Mouse (Mus musculus) liver, embryonic 15.5 days (tissue): Measurements from ENCODE around the gene Gtf2ird1. TPM values are rescaled to one million over a fixed set of nuclear protein-coding genes. Genes with fewer than 3 reads are reported as not detected.

Source experiments
- ATAC-seq: fragments of 200-750 bp; cut with Nextera tagmentation; 2 replicates; pipeline ENCODE4 v1.8.0; 2017; ENCODE audit warnings: moderate number of reproducible peaks, mild to moderate bottlenecking, moderate library complexity; ENCODE audit not compliant: insufficient read depth
- H3K27ac ChIP-seq: fragments of 300-500 bp; sonication (generic); replicated peaks from 2 replicates; pipeline ENCODE4 v1.5.1; 2015; ENCODE audit warnings: mild to moderate bottlenecking, inconsistent platforms
- H3K27me3 ChIP-seq: fragments of 300-500 bp; sonication (generic); 2 replicates; pipeline ENCODE4 v1.6.1; 2015; ENCODE audit warnings: mild to moderate bottlenecking, inconsistent platforms
- H3K36me3 ChIP-seq: fragments of 300-500 bp; sonication (generic); replicated peaks from 2 replicates; pipeline ENCODE4 v1.6.1; 2015; ENCODE audit warnings: moderate library complexity, mild to moderate bottlenecking, inconsistent platforms
- H3K4me1 ChIP-seq: fragments of 300-500 bp; sonication (generic); replicated peaks from 2 replicates; pipeline ENCODE4 v1.6.1; 2015; ENCODE audit warnings: inconsistent platforms
- H3K4me2 ChIP-seq: fragments of 300-500 bp; sonication (generic); 2 replicates; pipeline ENCODE4 v1.6.1; 2015; ENCODE audit warnings: moderate library complexity, mild to moderate bottlenecking, inconsistent platforms
- H3K4me3 ChIP-seq: fragments of 300-500 bp; sonication (generic); replicated peaks from 2 replicates; pipeline ENCODE4 v1.5.1; 2015; ENCODE audit warnings: mild to moderate bottlenecking, inconsistent platforms
- H3K9ac ChIP-seq: fragments of 300-500 bp; sonication (generic); 2 replicates; pipeline ENCODE4 v1.6.1; 2015; ENCODE audit warnings: moderate library complexity, mild to moderate bottlenecking, inconsistent platforms
- H3K9me3 ChIP-seq: fragments of 300-500 bp; sonication (generic); replicated peaks from 2 replicates; pipeline ENCODE4 v1.6.1; 2016; ENCODE audit warnings: inconsistent platforms
- WGBS: fragments of 180-500 bp; shearing (Covaris S2); methylation state at CpG from one replicate; pipeline ENCODE4 v1.1.7; 2015; ENCODE audit warnings: mixed read lengths; ENCODE audit not compliant: insufficient replicate concordance; 5-methylcytosine and 5-hydroxymethylcytosine counted together
- polyA plus RNA-seq: library from polyadenylated mRNA; unstranded; fragments of >200 nt; fragmentation: Nextera tagmentation; extraction: Ambion mirVana; gene quantifications from 2 replicates; pipeline ENCODE4 v1.2.1, GENCODE M21; 2015

Gene Gtf2ird1
- polyA plus RNA-seq, 1 experiment from 2014 or later: 10.2 TPM

GRCm38 (mm10) chr5:134430087-134430486 is 26.4 kb downstream of the Gtf2ird1 start:
- H3K9me3 ChIP-seq: no peaks in the 10 kb centered on the region
- no peak overlapping the region for H3K9ac ChIP-seq
- H3K36me3 ChIP-seq: no peaks in the 10 kb centered on the region
- H3K4me3 ChIP-seq: no peak overlapping the region
- H3K27ac ChIP-seq: no peak overlapping the region
- peaks cover 14% of the 10 kb centered on the region for H3K4me1 ChIP-seq
- ATAC-seq: no peak
- no peak overlapping the region for H3K4me2 ChIP-seq
- H3K27me3 ChIP-seq: no peaks in the 10 kb centered on the region
- WGBS: 71% methylated on average over 4 of the region's 4 CpGs

GRCm38 (mm10) chr5:134427664-134428063 is 28.9 kb downstream of the Gtf2ird1 start:
- Histone ChIP-seq H3K36me3 (no peaks in the 10 kb centered on the region), H3K27me3 (no peaks in the 10 kb centered on the region), H3K4me2 (no peak overlapping the region), H3K9ac (no peak overlapping the region), H3K27ac (no peak overlapping the region), H3K9me3 (no peaks in the 10 kb centered on the region), H3K4me1 (peaks cover 3% of the 10 kb centered on the region; the same call in 1 of the 2 replicates), H3K4me3 (no peak overlapping the region)
- ATAC-seq: no peak
- 82% methylated on average over 9 of the region's 9 CpGs for WGBS

- no peak overlapping the region for H3K9ac ChIP-seq
- H3K36me3 ChIP-seq: no peaks in the 10 kb centered on the region
- no peaks in the 10 kb centered on the region for H3K27me3 ChIP-seq
- no peak overlapping the region for H3K27ac ChIP-seq
- H3K4me1 ChIP-seq: no peaks in the 10 kb centered on the region; the same call in 1 of the 2 replicates
- H3K4me2 ChIP-seq: no peak overlapping the region
- ATAC-seq: no peak
- H3K9me3 ChIP-seq: no peaks in the 10 kb centered on the region
- no peak overlapping the region for H3K4me3 ChIP-seq
- 61% methylated on average over 8 of the region's 8 CpGs for WGBS
Observed at GRCm38 (mm10) chr5:134425601-134426000, 30.9 kb downstream of the Gtf2ird1 start.

- Histone ChIP-seq H3K9ac (no peak overlapping the region), H3K36me3 (no peaks in the 10 kb centered on the region), H3K27me3 (no peaks in the 10 kb centered on the region), H3K4me3 (no peak overlapping the region), H3K9me3 (no peaks in the 10 kb centered on the region), H3K4me1 (no peaks in the 10 kb centered on the region; the same call in 1 of the 2 replicates), H3K27ac (no peak overlapping the region), H3K4me2 (no peak overlapping the region)
- 73% methylated on average over 5 of the region's 5 CpGs for WGBS
- no peak for ATAC-seq
Observed at GRCm38 (mm10) chr5:134423930-134424329, 32.6 kb downstream of the Gtf2ird1 start.

- ATAC-seq: no peak
- no peak overlapping the region for H3K9ac ChIP-seq
- H3K36me3 ChIP-seq: no peaks in the 10 kb centered on the region
- H3K4me1 ChIP-seq: peaks cover 5% of the 10 kb centered on the region
- no peaks in the 10 kb centered on the region for H3K27me3 ChIP-seq
- 80% methylated on average over 6 of the region's 6 CpGs for WGBS
- no peak overlapping the region for H3K27ac ChIP-seq
- no peak overlapping the region for H3K4me3 ChIP-seq
- no peak overlapping the region for H3K4me2 ChIP-seq
- H3K9me3 ChIP-seq: no peaks in the 10 kb centered on the region
Observed at GRCm38 (mm10) chr5:134423372-134423771, 33.1 kb downstream of the Gtf2ird1 start.

GRCm38 (mm10) chr5:134422265-134422925 is 34.1 kb downstream of the Gtf2ird1 start:
- no peak overlapping the region for H3K4me3 ChIP-seq
- no peak overlapping the region for H3K9ac ChIP-seq
- H3K36me3 ChIP-seq: 0 out of 2 replicates have a peak, but pooled peaks cover 3% of the 10 kb centered on the region
- no peak for ATAC-seq
- H3K27me3 ChIP-seq: no peaks in the 10 kb centered on the region
- H3K4me1 ChIP-seq: peaks cover 5% of the 10 kb centered on the region
- H3K4me2 ChIP-seq: no peak overlapping the region
- H3K9me3 ChIP-seq: no peaks in the 10 kb centered on the region
- 75% methylated on average over 12 of the region's 12 CpGs for WGBS
- no peak overlapping the region for H3K27ac ChIP-seq

- Histone ChIP-seq H3K27ac (no peak overlapping the region), H3K9ac (no peak overlapping the region), H3K27me3 (no peaks in the 10 kb centered on the region), H3K9me3 (no peaks in the 10 kb centered on the region), H3K4me1 (peaks cover 5% of the 10 kb centered on the region), H3K36me3 (peaks cover 15% of the 10 kb centered on the region; the same call in 1 of the 2 replicates), H3K4me2 (no peak overlapping the region), H3K4me3 (no peak overlapping the region)
- WGBS: 75% methylated on average over 9 of the region's 9 CpGs
- ATAC-seq: no peak
Observed at GRCm38 (mm10) chr5:134421061-134421460, 35.5 kb downstream of the Gtf2ird1 start.

GRCm38 (mm10) chr5:134419700-134420099 is 36.8 kb downstream of the Gtf2ird1 start:
- Histone ChIP-seq H3K36me3 (peaks cover 25% of the 10 kb centered on the region), H3K4me3 (no peak overlapping the region), H3K9ac (no peak overlapping the region), H3K4me2 (no peak overlapping the region), H3K27ac (no peak overlapping the region), H3K27me3 (no peaks in the 10 kb centered on the region), H3K9me3 (no peaks in the 10 kb centered on the region), H3K4me1 (peaks cover 5% of the 10 kb centered on the region; the same call in 1 of the 2 replicates)
- WGBS: 74% methylated on average over 5 of the region's 5 CpGs
- no peak for ATAC-seq

- H3K9ac ChIP-seq: no peak overlapping the region
- WGBS: 73% methylated on average over 6 of the region's 6 CpGs
Observed at GRCm38 (mm10) chr5:134418315-134419074, 38.0 kb downstream of the Gtf2ird1 start.

GRCm38 (mm10) chr5:134412341-134412740 is 44.2 kb downstream of the Gtf2ird1 start:
- Histone ChIP-seq H3K9ac (no peak overlapping the region), H3K27ac (no peak overlapping the region), H3K4me3 (no peak overlapping the region), H3K27me3 (no peaks in the 10 kb centered on the region), H3K4me2 (no peak overlapping the region), H3K36me3 (peaks cover 66% of the 10 kb centered on the region), H3K4me1 (peaks cover 14% of the 10 kb centered on the region), H3K9me3 (no peaks in the 10 kb centered on the region)
- 44% methylated on average over 2 of the region's 2 CpGs for WGBS
- ATAC-seq: no peak

More at GRCm38 (mm10) chr5:134418315-134419074, 38.0 kb downstream of the Gtf2ird1 start:
- ATAC-seq: no peak
- Histone ChIP-seq H3K27me3 (no peaks in the 10 kb centered on the region), H3K4me2 (no peak overlapping the region), H3K36me3 (peaks cover 34% of the 10 kb centered on the region), H3K9me3 (no peaks in the 10 kb centered on the region), H3K4me3 (no peak overlapping the region), H3K4me1 (peaks cover 5% of the 10 kb centered on the region; the same call in 1 of the 2 replicates), H3K27ac (no peak overlapping the region)

- H3K4me1 ChIP-seq: peaks cover 14% of the 10 kb centered on the region
- H3K27ac ChIP-seq: no peak overlapping the region; the same call in 1 of the 2 replicates
- peaks cover 69% of the 10 kb centered on the region for H3K36me3 ChIP-seq
Observed at GRCm38 (mm10) chr5:134410307-134410836, 46.1 kb downstream of the Gtf2ird1 start.

More at GRCm38 (mm10) chr5:134410307-134410836, 46.1 kb downstream of the Gtf2ird1 start:
- ATAC-seq: peak; percentile 43
- H3K9me3 ChIP-seq: no peaks in the 10 kb centered on the region
- no peak overlapping the region for H3K9ac ChIP-seq
- H3K4me3 ChIP-seq: no peak overlapping the region
- no peak overlapping the region for H3K4me2 ChIP-seq
- 74% methylated on average over 7 of the region's 7 CpGs for WGBS
- H3K27me3 ChIP-seq: no peaks in the 10 kb centered on the region
